Mouse (Mus musculus): ENCODE measurements around the gene Plekhn1. TPM values are rescaled to one million over a fixed set of nuclear protein-coding genes. Genes with fewer than 3 reads are reported as not detected.

Gene Plekhn1
- total RNA-seq, 2 experiments from 2014 or later = 5.8 to 7.6 TPM

DNA sequence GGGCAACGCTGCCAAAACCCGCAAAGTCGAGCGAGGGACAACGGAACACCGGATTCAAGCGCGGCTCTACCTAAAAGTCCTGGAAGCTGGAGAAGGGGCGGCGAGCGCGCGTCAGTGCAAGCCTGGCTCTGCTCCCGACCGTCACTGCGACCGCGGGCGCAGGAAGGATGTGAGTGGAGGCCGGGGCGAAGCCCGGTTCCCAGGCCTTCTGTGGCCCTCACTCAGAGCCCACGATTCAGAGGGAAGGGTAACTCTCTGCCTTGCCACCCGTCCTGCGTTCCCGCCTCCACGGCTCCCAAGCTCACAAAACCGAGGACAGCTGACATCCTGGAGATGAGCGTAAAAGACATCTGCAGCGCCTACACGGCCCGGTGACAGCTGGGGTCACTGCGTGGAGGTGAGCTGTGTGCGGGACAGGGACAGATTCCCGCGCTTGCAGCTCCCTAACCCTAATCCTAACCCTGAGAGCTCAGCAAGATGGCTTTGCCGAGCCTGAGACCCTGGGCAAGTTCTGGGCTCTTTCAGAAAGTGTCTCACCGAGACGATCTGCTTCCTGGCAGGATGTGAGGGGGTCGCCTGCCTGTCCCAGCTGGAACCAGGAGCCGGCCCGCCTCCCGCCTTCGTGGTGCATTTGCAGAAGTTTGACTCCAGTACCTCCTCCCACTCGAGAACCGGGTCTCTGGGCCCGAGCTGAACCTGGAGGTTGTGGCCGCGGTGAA lies 31.1 kb downstream of the Plekhn1 start:
- intact Hi-C loops (cut with DNase I) = loop anchor here (2.0 kb wide), 1 partner anchor 31 kb away; the partner anchor contains the start of gene Plekhn1
- H3K4me3 ChIP-seq = peak overlapping the region; percentile 87
- DNase-seq = peak; percentile 45
- peak overlapping the region; percentile 93 for H3K27ac ChIP-seq
- TF ChIP-seq CTCF (IDR thresholded peaks at IDR 0.05) = no peak

DNA sequence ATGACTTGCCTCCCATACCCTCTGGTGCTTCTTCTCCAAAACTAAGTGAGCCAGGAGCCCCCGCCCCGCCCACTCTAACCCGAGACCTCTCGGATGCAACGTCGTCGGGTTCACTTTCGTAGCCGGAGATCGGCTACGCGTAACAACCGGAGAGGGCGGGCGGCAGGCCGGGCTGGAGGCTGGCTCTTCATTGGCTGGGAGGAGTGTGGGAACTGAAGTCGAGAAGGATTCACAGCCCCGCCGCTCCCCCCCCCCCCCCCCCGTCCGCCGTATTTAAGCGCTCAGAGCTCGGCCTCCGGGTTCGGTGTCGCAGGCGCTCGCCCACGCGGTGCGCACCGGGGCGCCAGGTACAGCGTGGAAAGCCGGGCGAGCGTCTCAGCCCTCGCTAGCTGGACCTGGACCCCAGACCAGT lies 31.6 kb downstream of the Plekhn1 start, which contains the start of gene AW011738:
Gene AW011738 (plus strand): TSS at position 304 of the 412 bp plus-strand sequence.
- peak; percentile 89 for DNase-seq
- TF ChIP-seq CTCF (IDR thresholded peaks at IDR 0.05) = no peak
- intact Hi-C loops (cut with DNase I) = loop anchor here (2.0 kb wide), 1 partner anchor 32 kb away; the partner anchor contains the start of gene Plekhn1
- H3K27ac ChIP-seq = peak within 1 kb of the TSS; percentile 93
- peak within 1 kb of the TSS; percentile 87 for H3K4me3 ChIP-seq

- peak overlapping the region; percentile 93 for H3K27ac ChIP-seq
- peak overlapping the region; percentile 87 for H3K4me3 ChIP-seq
- DNase-seq = no peak
- intact Hi-C loops (cut with DNase I) = loop anchor here (2.0 kb wide), 1 partner anchor 32 kb away; the partner anchor contains the start of gene Plekhn1
- no peak for TF ChIP-seq CTCF (IDR thresholded peaks at IDR 0.05)
Measured at GRCm38 (mm10) chr4:156202462-156202893, 32.2 kb downstream of the Plekhn1 start.

DNA sequence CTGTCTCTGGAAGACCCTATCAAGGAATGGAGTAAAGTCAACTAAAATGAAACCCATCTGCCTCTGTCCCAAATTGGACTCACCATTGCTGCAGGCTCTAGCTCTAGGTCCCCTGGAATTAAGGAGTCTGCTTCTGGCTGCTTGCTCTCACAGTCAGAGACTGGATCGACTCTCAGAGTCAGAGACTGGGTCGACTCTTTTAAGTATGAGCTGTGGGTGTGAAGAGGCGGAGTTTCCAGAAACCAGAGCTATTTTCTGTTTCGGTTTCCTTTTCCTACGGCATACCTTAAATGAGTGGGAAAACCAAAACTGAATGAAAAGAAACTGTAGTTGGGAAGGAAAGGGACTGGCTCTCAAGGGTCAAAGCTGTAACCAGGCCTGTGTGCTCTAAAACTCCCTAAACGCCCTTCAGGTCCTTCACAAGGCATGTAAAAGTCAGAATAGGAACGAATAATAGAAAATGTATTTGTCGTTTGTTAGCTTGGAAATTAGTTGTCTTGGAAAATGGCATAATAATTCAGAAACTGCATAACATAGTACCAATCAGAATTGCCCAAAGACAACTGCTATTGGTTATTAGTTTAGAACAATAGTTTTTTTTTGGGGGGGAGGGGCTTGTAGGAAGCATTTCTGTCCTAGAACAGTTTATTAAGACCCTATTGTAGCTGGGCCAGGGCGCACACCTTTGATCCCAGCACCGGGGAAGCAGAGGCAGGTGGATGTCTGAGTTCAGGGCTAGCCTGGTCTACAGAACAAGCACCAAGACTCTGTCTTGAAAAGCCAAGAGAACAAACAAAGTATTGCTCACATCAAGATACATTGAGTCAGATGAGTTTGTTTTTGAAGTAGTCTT lies 33.8 kb downstream of the Plekhn1 start, which contains the start of gene Isg15:
Gene Isg15 (minus strand): TSS at position 196 of the 853 bp plus-strand sequence.
- DNase-seq = no peak
- H3K27ac ChIP-seq = peak within 1 kb of the TSS; percentile 68
- TF ChIP-seq CTCF (IDR thresholded peaks at IDR 0.05) = no peak
- peak within 1 kb of the TSS; percentile 54 for H3K4me3 ChIP-seq
- intact Hi-C loops (cut with DNase I) = no loop called here

DNA sequence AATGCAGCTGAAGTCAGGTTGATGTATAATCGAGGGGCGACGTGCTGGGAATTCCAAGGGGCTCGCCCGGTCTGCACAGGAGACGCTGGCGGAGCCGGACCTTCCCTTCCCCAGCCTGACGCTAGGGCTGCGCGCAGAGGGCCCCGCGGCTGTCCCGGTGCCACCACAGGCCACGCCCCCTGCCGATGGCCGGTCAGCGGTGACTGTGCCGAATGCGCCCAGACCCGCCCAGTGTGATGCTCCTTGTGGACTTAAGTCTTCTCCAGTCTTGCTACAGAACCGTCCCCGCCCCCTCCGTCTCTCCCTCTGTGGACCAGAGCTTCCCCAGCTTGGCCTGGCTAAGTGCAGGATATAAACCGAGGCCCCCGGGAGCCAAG lies 36.8 kb downstream of the Plekhn1 start:
- peak; percentile 30; the same call in 1 of the 2 replicates for TF ChIP-seq CTCF (IDR thresholded peaks at IDR 0.05)

GRCm38 (mm10) chr4:156197131-156197828 lies 37.4 kb downstream of the Plekhn1 start, which contains the start of gene Agrn:
Gene Agrn, minus strand, starts transcription at chr4:156197488.
- peak within 1 kb of the TSS; percentile 96 for H3K4me3 ChIP-seq
- peak within 1 kb of the TSS; percentile 94 for H3K27ac ChIP-seq
- intact Hi-C loops (cut with DNase I) = loop anchor here (2.0 kb wide), 1 partner anchor 86 kb away; no protein-coding TSS in a partner anchor
- TF ChIP-seq CTCF (IDR thresholded peaks at IDR 0.05) = no peak
- peak; percentile 89 for DNase-seq

More for the DNA sequence above, 36.8 kb downstream of the Plekhn1 start:
- intact Hi-C loops (cut with DNase I) = loop anchor here (2.0 kb wide), 1 partner anchor 87 kb away; no protein-coding TSS in a partner anchor
- H3K27ac ChIP-seq = peak overlapping the region; percentile 94
- DNase-seq = peak; percentile 95
- H3K4me3 ChIP-seq = peak overlapping the region; percentile 96

- DNase-seq = peak; percentile 55
- TF ChIP-seq CTCF (IDR thresholded peaks at IDR 0.05) = no peak
- Histone ChIP-seq H3K27ac (peak overlapping the region; percentile 82), H3K4me3 (peak overlapping the region; percentile 96)
- intact Hi-C loops (cut with DNase I) = loop anchor here (2.0 kb wide), 1 partner anchor 85 kb away; no protein-coding TSS in a partner anchor
Measured at GRCm38 (mm10) chr4:156195927-156196870, 38.5 kb downstream of the Plekhn1 start.

DNA sequence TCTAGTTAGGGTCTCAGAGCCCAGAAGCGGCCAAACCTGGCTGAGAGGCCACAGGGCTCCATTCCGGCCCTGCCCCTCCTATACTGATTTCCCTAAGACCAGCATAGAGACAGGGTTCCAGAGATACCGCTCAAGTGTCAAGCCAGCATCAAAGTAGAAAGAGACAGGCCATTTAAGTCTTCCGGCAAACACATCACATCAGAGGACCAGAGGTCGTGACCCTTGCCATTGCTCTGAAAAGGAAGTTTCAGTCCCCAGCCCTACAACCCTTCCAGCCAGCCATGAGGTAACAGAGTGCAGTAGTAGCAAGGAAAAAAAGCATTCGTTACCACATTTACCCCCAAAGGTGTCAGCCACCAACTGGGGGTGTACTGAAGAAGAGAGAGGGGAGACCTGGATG lies 40.3 kb downstream of the Plekhn1 start:
- Histone ChIP-seq H3K4me3 (no peak overlapping the region), H3K27ac (no peak overlapping the region)
- TF ChIP-seq CTCF (IDR thresholded peaks at IDR 0.05) = no peak
- intact Hi-C loops (cut with DNase I) = no loop called here
- no peak for DNase-seq

GRCm38 (mm10) chr4:156193906-156194305 lies 40.8 kb downstream of the Plekhn1 start:
- intact Hi-C loops (cut with DNase I) = no loop called here
- no peak for DNase-seq
- no peak overlapping the region for H3K4me3 ChIP-seq
- no peak overlapping the region for H3K27ac ChIP-seq
- TF ChIP-seq CTCF (IDR thresholded peaks at IDR 0.05) = no peak

DNA sequence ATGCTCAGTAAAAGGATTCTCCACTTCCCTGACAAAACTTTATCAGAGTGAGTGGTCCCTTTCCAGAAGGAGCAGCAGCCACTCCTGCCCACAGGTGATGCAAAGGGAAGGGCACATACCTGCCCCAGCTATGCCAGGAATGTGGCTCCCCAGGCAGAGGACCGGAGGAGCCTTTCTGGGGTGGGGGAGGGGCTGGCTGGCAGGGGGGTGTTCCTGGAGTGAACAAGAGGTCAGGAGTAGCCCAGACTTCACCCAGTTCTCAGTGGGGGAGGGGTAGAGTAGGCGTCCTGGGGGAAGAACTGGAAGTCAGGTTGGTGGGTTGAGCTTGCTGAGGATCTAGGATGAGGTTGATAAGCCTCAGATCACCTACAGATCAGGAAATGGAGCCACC lies 41.5 kb downstream of the Plekhn1 start:
- Histone ChIP-seq H3K27ac (no peak overlapping the region), H3K4me3 (no peak overlapping the region)
- DNase-seq = no peak
- no peak for TF ChIP-seq CTCF (IDR thresholded peaks at IDR 0.05)
- intact Hi-C loops (cut with DNase I) = no loop called here

Data from gastrocnemius, adult 2 months (tissue).